Comparison of ENCODE assay signal across 8 mouse cellular contexts in the genomic region with DNA sequence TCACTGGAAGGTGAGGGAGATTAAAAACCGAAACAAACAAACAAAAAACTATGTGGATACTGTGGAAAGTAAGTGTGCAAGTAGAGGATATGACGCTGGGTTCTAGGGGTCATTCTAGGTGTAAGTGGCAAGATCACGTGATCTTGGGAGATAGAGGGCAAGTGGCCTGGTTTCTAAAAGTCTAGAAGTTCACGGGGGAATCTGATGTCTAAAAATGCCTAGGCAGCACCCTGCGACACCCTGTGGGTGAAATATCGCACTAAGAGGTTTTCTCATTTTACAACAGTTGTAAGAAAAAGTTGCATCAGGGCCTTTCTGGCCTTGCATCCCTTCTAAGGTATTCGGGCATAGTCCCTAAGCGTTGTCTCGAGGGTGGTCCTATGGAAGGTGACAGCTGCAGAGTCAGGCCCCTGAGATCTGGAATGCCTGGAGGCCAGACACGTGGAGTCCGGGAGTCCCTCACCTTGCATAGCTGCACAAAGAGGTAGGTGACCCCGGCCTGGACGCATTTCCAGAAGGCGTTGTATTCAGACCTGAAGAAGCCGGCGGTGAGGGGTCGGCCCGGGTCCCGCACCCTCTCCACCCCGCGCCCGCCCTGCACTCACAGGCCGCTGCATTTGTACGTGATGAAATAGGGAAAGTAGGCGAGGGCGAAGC. TPM values are rescaled to one million over a fixed set of nuclear protein-coding genes. Genes with fewer than 3 reads are reported as not detected.
DNase-seq lines count a peak whose midpoint lies in the region; ATAC-seq and TF ChIP-seq lines count a peak whose summit lies in the region.

No protein-coding gene starts in this region.

- WGBS in limb, embryonic 10.5 days: 9% methylated on average over 26 of the region's 26 CpGs
- WGBS in small intestine, adult 2 months: 2% methylated on average over 26 of the region's 26 CpGs

- ATAC-seq in erythroblast, adult 5-6 weeks (replicated peaks; ENCODE audit: low FRiP score, poor library complexity, severe bottlenecking): no peak

- no peak for TF ChIP-seq POLR2A in small intestine, adult 2 months (IDR thresholded peaks at IDR 0.05; ENCODE audit: low read depth, low read length)

- peaks cover 45% of the 10 kb centered on the region for H3K36me3 ChIP-seq in erythroblast, embryonic 14.5 days (ENCODE audit: control insufficient read depth)
- peaks cover 52% of the 10 kb centered on the region for H3K36me3 ChIP-seq in limb, embryonic 10.5 days
- no peaks in the 10 kb centered on the region; the same call in 1 of the 2 replicates for H3K36me3 ChIP-seq in small intestine, adult 2 months (ENCODE audit: control insufficient read depth, insufficient read depth, low read length)

- no peaks in the 10 kb centered on the region for H3K9me3 ChIP-seq in erythroblast, embryonic 14.5 days (ENCODE audit: control insufficient read depth, low read length)
- H3K9me3 ChIP-seq in limb, embryonic 10.5 days (replicated peaks): no peaks in the 10 kb centered on the region

- peaks cover 26% of the 10 kb centered on the region for H3K4me1 ChIP-seq in erythroblast, embryonic 14.5 days (ENCODE audit: control insufficient read depth)
- peaks cover 32% of the 10 kb centered on the region for H3K4me1 ChIP-seq in limb, embryonic 10.5 days
- peaks cover 17% of the 10 kb centered on the region for H3K4me1 ChIP-seq in small intestine, adult 2 months (ENCODE audit: control insufficient read depth, insufficient read depth, insufficient read length, low read length)

- no peaks in the 10 kb centered on the region for H3K27me3 ChIP-seq in erythroblast, embryonic 14.5 days (ENCODE audit: control insufficient read depth)
- H3K27me3 ChIP-seq in limb, embryonic 10.5 days (ENCODE audit: low read depth, poor library complexity, severe bottlenecking): no peaks in the 10 kb centered on the region
- H3K27me3 ChIP-seq in small intestine, adult 2 months (ENCODE audit: control insufficient read depth, insufficient read depth, low read length): no peaks in the 10 kb centered on the region

- peak; percentile 7; the same call in 1 of the 2 replicates for TF ChIP-seq CTCF in small intestine, adult 2 months (IDR thresholded peaks at IDR 0.05; ENCODE audit: extremely low read depth, insufficient read length, insufficient replicate concordance, low read depth, low read length)

- DNase-seq in thymus, postnatal 0 days (ENCODE audit: low spot score): peak; percentile 9
- no peak for DNase-seq in thymus, postnatal 25 days
- DNase-seq in limb, embryonic 10.5 days (ENCODE audit: low spot score): no peak
- DNase-seq in layer of hippocampus, postnatal 10 days (ENCODE audit: low spot score in 2 of 2): no peak
- no peak for DNase-seq in cerebellum, postnatal 36 days

- peak overlapping the region; percentile 77 for H3K4me3 ChIP-seq in erythroblast, embryonic 14.5 days (replicated peaks)
- peak overlapping the region; percentile 73 for H3K4me3 ChIP-seq in limb, embryonic 10.5 days
- peak overlapping the region; percentile 86 for H3K4me3 ChIP-seq in small intestine, adult 2 months (ENCODE audit: low read depth, low read length)

- peak overlapping the region; percentile 88 for H3K27ac ChIP-seq in limb, embryonic 10.5 days
- H3K27ac ChIP-seq in small intestine, adult 2 months (ENCODE audit: insufficient read depth, low read depth, low read length): peak overlapping the region; percentile 26; the same call in 1 of the 2 replicates

RNA-seq across cellular contexts. Expression of a gene that starts 0.5 kb away (rescaled TPM):
- 1.3 and 1.6 TPM in 2 replicates for polyA plus RNA-seq in erythroblast, embryonic 14.5 days (2012)
- total RNA-seq in erythroblast, adult 5-6 weeks (2015; ENCODE audit: low replicate concordance): 28.4 and 42.4 TPM in 2 replicates
- total RNA-seq in erythroblast, adult 5-6 weeks (2017; ENCODE audit: low replicate concordance): 9.4 and 12.8 TPM in 2 replicates
- polyA plus RNA-seq in thymus, postnatal 0 days (2015; fragmentation: Nextera tagmentation; extraction: Ambion mirVana): 173 and 184 TPM in 2 replicates
- 153 and 159 TPM in 2 replicates for polyA plus RNA-seq in limb, embryonic 10.5 days (2016; fragmentation: Nextera tagmentation; extraction: Ambion mirVana)
- polyA plus RNA-seq in small intestine, adult 2 months (2012; rRNA removed): 181 and 200 TPM in 2 replicates
- total RNA-seq in layer of hippocampus, postnatal 10 days (2021): 100 to 1,000 TPM; 117 to 141 TPM

RNA-seq across cellular contexts. Expression of a gene that starts 14.6 kb away (rescaled TPM):
- not detected in 2 replicates for polyA plus RNA-seq in erythroblast, embryonic 14.5 days (2012)
- total RNA-seq in erythroblast, adult 5-6 weeks (2015; ENCODE audit: low replicate concordance): not detected in 2 replicates
- not detected in 2 replicates for total RNA-seq in erythroblast, adult 5-6 weeks (2017; ENCODE audit: low replicate concordance)
- 0.43 TPM in 1 of 2 replicates, not detected in the other for polyA plus RNA-seq in thymus, postnatal 0 days (2015; fragmentation: Nextera tagmentation; extraction: Ambion mirVana)
- 0.43 TPM in 1 of 2 replicates, not detected in the other for polyA plus RNA-seq in limb, embryonic 10.5 days (2016; fragmentation: Nextera tagmentation; extraction: Ambion mirVana)
- polyA plus RNA-seq in small intestine, adult 2 months (2012; rRNA removed): not detected in 2 replicates
- not detected for total RNA-seq in layer of hippocampus, postnatal 10 days (2021)

RNA-seq across cellular contexts. Expression of a gene that starts 16.9 kb away (rescaled TPM):
- polyA plus RNA-seq in erythroblast, embryonic 14.5 days (2012): not detected in 2 replicates
- not detected in 2 replicates for total RNA-seq in erythroblast, adult 5-6 weeks (2015; ENCODE audit: low replicate concordance)
- total RNA-seq in erythroblast, adult 5-6 weeks (2017; ENCODE audit: low replicate concordance): 0.14 and 0.68 TPM in 2 replicates
- polyA plus RNA-seq in thymus, postnatal 0 days (2015; fragmentation: Nextera tagmentation; extraction: Ambion mirVana): 1.4 and 1.5 TPM in 2 replicates
- 0.08 and 0.38 TPM in 2 replicates for polyA plus RNA-seq in limb, embryonic 10.5 days (2016; fragmentation: Nextera tagmentation; extraction: Ambion mirVana)
- polyA plus RNA-seq in small intestine, adult 2 months (2012; rRNA removed): 0.37 and 1.2 TPM in 2 replicates
- total RNA-seq in layer of hippocampus, postnatal 10 days (2021): 1 to 10 TPM; 3.1 to 3.8 TPM

RNA-seq across cellular contexts. Expression of a gene that starts 22.4 kb away (rescaled TPM):
- 0.15 TPM in 1 of 2 replicates, not detected in the other for polyA plus RNA-seq in erythroblast, embryonic 14.5 days (2012)
- not detected in 2 replicates for total RNA-seq in erythroblast, adult 5-6 weeks (2015; ENCODE audit: low replicate concordance)
- not detected in 2 replicates for total RNA-seq in erythroblast, adult 5-6 weeks (2017; ENCODE audit: low replicate concordance)
- 2.0 and 4.1 TPM in 2 replicates for polyA plus RNA-seq in thymus, postnatal 0 days (2015; fragmentation: Nextera tagmentation; extraction: Ambion mirVana)
- 1.1 and 1.4 TPM in 2 replicates for polyA plus RNA-seq in limb, embryonic 10.5 days (2016; fragmentation: Nextera tagmentation; extraction: Ambion mirVana)
- 0.23 and 0.27 TPM in 2 replicates for polyA plus RNA-seq in small intestine, adult 2 months (2012; rRNA removed)
- total RNA-seq in layer of hippocampus, postnatal 10 days (2021): 10 to 100 TPM in 1 of 2 experiments, 1 to 10 TPM in 1; 7.7 to 10.4 TPM

RNA-seq across cellular contexts. Expression of a gene that starts 30.1 kb away (rescaled TPM):
- polyA plus RNA-seq in erythroblast, embryonic 14.5 days (2012): not detected in 2 replicates
- not detected in 2 replicates for total RNA-seq in erythroblast, adult 5-6 weeks (2015; ENCODE audit: low replicate concordance)
- total RNA-seq in erythroblast, adult 5-6 weeks (2017; ENCODE audit: low replicate concordance): not detected in 2 replicates
- 0.81 and 1.2 TPM in 2 replicates for polyA plus RNA-seq in thymus, postnatal 0 days (2015; fragmentation: Nextera tagmentation; extraction: Ambion mirVana)
- polyA plus RNA-seq in limb, embryonic 10.5 days (2016; fragmentation: Nextera tagmentation; extraction: Ambion mirVana): not detected in 2 replicates
- polyA plus RNA-seq in small intestine, adult 2 months (2012; rRNA removed): 1.1 and 6.1 TPM in 2 replicates
- not detected for total RNA-seq in layer of hippocampus, postnatal 10 days (2021)

Comparison
In these comparisons a context has a peak if more than half of its experiments do, and no peak if none do; other contexts are left out.
1. RNA of a gene that starts 0.5 kb away (polyA plus RNA-seq): 181 to 200 TPM in small intestine, adult 2 months, 173 to 184 TPM in thymus, postnatal 0 days and 153 to 159 TPM in limb, embryonic 10.5 days; 1.3 to 1.6 TPM in erythroblast, embryonic 14.5 days; every median in the first group is over 10 times any median in the second.
2. Peak in every context shown above with its lines, with median percentiles within 50 percentile points of each other: H3K4me3 ChIP-seq.